Mouse (Mus musculus): Measurements from ENCODE around the gene Trim71. TPM values are rescaled to one million over a fixed set of nuclear protein-coding genes. Genes with fewer than 3 reads are reported as not detected.

Trim71 gene
- under 1 TPM in 1 of 2 experiments, not detected in 1; 0.03 TPM for total RNA-seq (2021)
- long read RNA-seq, experiment 1: 0 reads
- long read RNA-seq, experiment 2: 0 reads

DNA sequence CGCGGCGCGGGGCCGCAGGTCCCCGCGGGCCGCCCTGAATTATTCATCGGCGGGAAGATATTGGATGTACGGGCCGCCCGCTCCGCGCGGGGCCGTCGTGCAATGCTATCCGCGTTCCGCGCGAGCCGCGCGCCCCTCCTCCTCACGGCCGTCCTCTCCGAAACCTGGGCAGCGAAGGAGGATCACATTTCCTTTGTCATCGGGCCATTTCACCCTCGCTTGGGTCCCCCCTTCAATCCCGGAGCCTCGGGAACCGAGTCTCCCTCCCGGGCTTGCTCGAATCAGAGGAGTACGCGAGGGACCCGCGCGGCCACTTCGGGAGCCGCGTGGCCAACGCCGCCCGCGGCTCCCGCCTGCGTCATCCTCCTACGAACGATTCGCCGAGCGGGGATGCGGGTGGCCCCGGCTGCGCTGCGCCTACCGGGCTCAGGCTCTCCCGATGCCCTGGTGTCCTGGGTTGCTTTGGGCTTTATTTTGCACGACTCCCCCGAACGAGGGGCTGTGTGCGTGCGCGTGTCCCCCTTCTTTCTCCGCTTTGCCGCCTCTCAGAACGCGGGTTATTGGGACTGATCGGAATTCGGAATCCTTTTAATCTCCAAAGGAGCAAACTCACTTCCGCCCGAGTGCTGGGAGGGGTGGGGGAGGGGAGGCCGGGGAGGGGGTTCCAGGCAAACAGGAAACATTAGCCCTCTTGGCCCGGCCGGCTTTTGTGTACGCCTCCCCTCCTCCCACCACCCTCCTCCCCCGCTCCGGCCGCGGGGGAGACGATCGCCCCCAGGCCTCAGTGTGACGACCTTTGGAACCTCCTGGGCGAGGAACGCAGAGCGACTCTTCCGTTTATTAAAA, at the start of gene Trim71:
Gene Trim71 (minus strand): TSS at position 609 of the 846 bp plus-strand sequence.
- no peak for DNase-seq

GRCm38 (mm10) chr9:114613026-114613425, 48.9 kb upstream of the Trim71 start:
- DNase-seq: no peak

DNA sequence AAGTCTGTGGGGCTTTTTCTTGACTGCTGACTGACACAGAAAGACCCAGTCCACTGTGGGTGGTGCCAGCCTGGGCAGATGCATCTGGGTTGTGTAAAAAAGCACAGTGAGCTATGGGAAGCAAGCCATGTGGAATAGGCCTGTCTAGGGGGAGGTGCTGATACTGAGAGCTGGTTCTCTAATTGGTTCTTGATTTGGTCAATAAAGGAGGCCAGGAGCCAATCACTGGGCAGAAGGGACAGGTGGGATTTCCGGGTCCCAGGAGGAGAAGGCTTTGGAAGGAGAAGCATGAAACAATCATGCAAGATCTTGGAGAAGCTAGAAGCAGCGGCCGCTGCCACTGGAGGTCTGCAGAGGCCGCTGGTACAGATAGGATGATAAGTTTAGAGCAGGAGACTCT, 48.4 kb upstream of the Trim71 start:
- peak in 1 of 2 experiments; percentile 6 for DNase-seq

DNA sequence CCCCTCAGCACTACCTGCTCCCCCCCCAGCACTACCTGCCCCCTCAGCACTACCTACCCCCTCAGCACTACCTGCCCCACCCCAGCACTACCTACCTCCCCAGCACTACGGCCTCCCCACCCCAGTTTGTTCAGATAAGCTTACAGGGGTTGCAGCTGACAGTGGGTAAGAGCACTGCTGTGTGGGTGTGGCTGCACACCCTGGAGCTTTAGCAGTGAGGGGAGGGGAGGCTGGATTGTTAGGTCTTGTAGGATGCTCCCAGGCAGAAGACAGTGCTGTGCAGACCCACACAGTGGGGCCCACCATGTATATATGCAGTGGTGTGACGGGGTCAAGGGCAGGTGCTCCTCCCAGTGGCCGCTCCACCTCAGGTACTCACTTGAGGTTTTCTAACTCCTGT, 46.1 kb upstream of the Trim71 start:
- no peak for DNase-seq

DNA sequence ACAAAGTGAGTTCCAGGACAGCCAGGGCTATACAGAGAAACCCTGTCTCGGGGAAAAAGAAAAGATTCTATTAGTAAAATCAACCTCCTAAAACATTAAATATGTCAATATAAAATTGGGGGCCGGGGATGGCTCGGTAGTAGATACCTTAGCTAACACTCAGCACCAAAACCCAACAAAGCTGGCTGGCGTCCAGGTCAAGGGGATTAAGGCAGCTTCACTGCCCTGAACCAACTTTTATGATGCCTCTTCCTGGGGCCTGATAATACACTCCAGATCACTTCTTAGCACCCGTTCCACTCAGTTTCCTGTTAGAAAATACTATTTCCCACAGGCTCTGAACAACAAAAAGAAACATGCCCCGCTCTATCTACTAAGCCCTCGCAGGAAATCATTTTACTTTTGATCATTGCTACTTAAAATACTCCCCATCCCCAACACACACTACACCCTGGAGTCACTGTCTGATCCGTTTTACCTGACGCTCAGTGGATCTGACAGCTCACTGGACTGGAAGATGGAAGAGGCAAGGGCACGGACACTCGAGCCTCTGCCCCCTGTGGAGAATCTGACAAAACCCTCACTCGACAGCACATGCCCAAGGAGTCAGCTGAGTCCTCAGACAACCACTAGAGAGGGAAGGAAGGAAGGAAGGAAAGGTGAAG, 39.8 kb upstream of the Trim71 start:
- no peak for DNase-seq

DNA sequence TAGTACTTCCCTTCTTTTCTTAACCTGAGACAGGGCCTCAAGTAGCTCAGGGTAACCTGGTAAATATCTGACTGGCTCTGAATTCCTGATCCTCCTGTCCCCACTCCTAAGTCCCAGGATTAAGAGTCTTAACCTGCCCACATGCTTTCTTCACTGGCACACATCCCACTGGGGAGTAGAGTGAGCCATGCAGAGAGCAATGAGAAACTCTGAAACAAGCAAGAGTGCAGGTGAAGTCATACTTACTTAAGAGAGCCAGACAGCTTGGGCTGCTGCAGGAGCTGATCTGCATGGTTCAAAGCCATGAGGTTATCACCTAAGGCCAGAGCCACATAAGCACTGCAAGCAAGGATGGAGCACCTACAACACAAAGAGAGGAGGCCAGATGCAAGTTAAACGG, 36.9 kb upstream of the Trim71 start:
- DNase-seq: no peak

DNA sequence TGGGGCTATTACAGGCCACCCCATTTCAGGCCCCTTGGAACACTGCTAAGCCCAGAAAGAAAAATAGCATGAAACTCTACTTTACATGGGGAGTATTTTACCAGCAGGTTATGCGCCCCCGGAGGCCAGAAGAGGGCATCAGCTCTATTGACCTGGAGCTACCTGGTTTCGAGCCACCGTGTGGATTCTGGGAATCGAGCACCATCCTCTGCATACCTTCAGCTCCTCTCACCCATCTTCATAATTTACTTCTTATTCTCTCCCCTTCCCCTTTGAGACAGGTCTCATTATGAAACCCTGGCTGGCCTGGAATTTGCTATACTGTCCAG, 20.8 kb upstream of the Trim71 start:
- peak in 1 of 2 experiments; percentile 17 for DNase-seq

DNA sequence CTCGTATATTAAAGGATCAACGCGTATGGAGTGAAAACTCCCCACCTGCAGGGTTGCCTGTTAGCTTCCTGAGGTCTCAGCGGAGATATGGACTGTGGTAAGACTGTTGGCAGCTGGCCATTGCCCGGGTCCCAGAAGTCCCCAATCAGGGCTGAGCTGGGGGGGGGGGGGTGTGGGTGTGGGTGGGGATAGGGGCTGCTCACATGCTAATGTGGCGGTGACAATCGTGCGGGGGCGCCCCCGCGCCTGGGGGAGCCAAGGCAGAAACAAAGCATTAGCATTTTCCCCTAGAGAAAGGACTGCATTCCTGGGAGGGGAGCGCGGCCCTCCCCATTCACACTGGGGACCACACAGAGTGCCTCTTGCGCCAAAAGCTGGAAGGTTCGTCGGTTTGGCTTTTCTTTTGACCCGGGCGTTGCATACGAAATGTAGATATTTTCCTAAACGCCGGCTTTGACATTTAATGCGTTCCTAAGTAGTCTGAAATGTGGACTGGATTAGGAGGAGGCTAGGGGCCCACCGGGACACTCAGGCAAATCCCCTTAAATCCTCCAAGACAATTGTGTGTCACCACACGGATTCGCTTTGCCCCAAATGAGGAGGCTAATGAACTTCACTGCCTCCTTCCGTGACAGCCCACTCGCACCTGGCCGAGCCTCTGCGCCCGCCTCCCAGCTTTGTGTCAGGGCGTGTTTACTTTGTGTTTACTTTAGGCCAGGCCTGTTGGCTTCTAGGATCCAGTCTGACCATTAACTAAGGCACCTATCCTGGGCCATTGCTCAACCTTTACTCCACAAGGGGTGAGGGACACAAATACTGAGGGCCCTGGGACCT, 20.2 kb upstream of the Trim71 start:
- DNase-seq: peak in 1 of 2 experiments; percentile 12

DNA sequence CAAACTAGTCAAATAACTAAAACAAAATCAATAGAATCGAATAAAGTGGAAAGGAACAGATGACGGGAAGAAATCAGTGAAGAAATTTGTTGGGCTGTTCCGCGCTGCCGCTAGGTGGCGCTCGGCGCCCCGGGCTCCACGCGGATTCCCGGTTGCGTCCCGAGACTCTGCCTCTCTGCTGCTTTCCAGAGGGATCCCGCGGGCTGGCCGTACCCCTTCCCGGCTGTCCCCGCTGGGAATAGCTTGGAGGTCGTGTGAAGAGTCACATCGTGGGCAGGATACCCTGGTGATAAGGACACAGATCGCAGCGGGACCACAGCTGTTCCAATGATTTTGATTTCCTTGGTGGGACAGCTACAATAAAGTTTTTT, 19.6 kb upstream of the Trim71 start:
- DNase-seq: peak; percentile 75 to 87

DNA sequence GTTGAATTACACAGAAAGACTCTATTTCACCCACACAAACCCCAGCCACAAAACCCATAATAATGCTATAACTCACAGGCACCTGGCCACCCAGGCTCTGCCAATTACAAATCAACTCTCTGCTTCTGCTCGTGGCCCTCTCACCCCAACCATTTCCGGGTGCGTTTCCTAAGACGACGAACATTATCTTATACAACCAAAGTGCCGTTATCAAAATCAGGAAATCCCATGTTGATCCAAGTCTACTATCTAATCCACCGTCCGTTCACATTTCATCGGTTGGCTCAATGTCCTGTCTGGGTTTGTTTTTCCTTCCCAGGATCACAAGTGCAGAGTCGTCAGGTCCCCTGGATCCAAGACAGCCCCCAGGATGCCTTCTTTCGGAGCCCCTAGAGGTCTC, 14.5 kb upstream of the Trim71 start:
- no peak for DNase-seq

DNA sequence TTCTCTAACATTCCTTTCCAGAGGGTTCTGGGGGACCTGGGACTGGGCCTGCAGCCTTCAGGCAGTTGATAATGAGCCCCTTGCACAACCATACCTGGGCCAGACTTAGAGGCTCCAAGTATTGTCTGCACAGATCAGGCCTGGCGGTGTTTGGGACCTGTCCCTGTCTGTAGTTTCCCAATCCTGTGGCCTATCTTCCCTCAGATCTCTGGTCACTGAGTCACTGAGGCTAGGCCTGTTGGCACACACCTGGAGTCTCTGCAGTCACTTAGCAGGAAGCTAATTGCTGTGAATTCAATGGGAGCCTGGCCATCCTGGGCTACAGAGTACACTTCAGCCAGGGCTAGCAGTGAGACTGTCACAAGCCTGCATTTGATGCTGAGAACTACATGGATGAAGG, 11.8 kb upstream of the Trim71 start:
- DNase-seq: no peak

DNA sequence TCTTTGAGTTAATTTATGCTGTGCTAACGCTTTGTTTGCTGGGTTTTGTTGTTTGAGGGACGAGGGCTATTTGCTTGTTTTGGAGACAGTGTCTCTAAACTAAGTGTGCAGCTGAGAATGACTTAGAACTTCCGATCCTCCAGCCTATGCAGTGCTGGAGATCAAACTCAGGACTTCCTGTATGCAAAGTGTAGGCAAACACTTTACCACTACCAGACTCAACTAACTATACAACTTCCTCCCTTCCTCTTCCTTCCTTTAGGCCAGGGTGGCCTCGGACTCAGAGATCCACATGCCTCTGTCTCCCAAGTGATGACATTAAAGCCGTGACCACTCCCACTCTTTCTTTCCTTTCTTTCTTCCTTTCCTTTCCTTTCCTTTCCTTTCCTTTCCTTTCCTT, 9.4 kb upstream of the Trim71 start:
- DNase-seq: no peak

DNA sequence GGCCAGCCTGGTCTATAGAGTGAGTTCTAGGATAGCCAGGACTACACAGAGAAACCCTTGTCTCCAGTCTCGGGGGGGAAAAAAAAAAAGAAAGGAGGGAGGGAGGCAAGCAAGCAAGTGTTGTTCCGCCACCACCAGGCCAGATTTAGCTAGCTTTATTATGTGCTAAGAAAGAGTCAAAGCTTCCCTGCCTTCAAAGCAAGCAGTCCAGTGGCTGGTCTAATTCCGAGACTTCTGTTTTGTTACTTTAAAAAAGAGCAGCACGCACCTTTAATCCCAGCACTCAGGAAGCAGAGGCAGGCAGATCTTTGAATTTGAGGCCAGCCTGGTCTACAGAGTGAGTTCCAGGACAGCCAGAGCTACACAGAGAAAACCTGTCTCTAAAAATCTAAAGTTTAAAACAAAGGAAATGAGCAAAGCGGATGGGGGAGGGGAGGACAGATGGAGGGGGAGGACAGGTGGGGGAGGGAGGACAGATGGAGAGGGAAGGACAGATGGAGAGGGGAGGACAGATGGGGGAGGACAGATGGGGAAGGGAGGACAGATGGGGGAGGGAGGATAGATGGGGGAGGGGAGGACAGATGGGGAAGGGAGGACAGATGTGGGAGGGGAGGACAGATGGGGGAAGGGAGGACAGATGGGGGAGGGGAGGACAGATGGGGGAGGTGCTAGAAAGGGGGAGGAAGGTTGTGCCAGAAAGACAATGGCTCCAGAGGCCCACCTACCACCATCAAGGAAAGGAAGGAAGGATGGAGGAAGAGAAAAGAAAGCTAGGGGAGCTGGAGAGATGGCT, 4.7 kb upstream of the Trim71 start:
- no peak for DNase-seq

- no peak for DNase-seq
Observed at GRCm38 (mm10) chr9:114564667-114565066, 498 bp upstream of the Trim71 start.

GRCm38 (mm10) chr9:114562919-114563751, 1.0 kb downstream of the Trim71 start:
- DNase-seq: no peak

DNA sequence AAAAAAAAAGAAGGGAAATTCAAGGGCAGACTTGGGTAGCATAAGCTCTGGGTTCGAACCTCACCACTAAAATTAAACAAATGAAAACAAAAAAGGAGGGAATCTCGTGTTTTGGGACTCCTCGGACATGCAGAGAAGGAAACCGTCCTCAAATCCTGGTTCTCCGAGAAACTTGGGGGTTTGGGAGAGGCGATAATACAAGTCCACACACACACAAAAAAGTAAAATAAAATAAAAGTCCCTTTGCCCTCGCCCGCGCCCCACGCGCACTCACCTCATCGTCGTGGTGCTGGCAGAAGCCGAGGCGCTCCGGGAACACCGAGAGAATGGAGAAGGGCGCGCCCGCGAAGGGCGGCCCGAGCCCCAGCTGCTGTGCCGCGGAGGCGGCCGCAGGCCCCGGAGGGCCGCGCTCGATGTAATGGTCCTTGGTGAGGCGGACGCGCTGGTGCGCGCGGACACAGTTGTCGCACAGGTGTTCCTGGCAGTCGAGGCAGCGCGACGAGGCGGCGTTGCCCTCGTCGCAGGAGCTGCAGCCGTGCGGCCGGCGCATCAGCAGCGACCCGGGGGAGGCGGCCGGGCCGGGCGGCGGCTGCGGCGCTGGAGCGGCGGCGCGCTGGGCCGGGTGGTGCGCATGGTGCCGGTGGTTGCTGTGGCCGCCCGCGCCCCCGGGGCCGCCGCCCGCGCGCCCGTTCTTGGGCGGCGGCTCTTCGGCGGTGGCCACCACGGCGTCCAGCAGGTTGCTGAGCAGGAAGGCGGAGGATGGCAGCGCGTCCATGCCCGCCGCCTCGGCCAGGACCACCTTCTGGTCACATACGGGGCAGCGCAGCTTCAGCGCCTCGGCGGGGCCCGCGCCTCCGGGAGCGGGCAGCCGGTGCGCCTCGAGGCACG, 1.9 kb downstream of the Trim71 start:
- no peak for DNase-seq

DNA sequence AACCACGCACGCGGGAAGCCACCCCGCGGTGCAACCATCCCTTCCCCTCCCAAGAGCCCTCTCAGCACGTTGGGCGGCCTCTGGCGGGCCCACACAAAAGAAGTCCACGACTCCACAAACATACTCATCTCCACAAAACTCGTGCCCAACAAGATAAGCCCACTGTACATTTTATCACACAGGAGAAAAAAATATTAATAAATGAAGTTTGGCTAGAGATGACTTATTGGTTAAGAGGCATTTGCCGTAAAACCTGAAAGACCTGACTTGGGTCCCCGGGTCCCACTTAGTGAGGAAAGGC, 2.5 kb downstream of the Trim71 start:
- no peak for DNase-seq

DNA sequence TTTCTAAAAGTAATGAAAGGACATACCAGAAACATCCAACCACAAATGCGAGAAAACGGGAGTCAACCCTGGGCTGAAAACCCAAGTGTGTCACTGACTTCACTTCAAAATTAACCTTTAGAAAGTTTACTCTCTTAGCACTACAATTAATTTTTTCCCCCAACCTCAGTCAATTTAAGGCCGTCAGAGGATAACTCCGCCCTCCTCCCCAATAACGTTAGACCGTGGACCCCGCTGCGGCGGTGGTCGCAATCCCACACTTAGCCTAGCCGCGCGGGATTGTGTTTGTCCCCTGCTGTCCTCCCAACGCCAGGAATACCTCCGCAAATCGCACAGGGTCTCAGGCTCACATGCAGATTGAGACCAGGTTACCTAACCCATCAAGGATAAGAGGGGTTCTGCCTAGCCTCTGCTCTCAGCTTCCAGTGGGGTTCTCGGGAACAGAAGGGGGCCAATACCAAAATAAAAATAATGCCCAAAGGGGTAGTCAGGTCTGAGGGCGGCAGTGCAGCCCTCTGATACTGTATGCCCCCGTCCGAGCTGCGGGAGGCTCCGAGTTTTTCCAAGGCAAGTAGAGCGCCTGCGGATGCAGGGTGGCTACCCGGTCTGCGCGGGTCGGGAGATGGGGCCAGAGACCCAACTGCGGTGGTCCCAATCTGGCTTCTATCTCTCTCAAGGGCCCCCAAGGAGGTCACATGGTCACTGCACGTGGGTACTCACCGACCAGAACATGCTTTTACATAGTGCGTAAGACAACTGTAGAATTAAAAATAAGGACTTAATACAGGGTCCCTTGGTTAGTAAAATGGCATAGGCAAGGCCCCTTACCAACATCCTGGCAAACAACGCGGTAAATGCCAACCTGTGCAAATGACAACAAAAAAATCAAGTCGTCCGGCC, 3.1 kb downstream of the Trim71 start:
- no peak for DNase-seq

GRCm38 (mm10) chr9:114560141-114560540, 4.0 kb downstream of the Trim71 start:
- DNase-seq: no peak

Measured in adrenal gland, postnatal 36 days (tissue).